Mouse (Mus musculus) gastrocnemius, postnatal 25 days (tissue): ENCODE measurements around the gene Pla2g3. TPM values are rescaled to one million over a fixed set of nuclear protein-coding genes. Genes with fewer than 3 reads are reported as not detected.
A peak's percentile ranks its signal among the peaks of the same experiment; 100 is the strongest.

ENCODE experiments used
- DNase-seq: peaks from one replicate; pipeline ENCODE4 v3.0.0; 2022
- total RNA-seq, 2 experiments: library from RNA; stranded (reverse); gene quantifications; 1 replicate in 1 of 2; 2 replicates in 1 of 2; pipeline ENCODE4 v1.2.3; 2021

Pla2g3 gene
- total RNA-seq, 2 experiments from 2014 or later = not detected

DNA sequence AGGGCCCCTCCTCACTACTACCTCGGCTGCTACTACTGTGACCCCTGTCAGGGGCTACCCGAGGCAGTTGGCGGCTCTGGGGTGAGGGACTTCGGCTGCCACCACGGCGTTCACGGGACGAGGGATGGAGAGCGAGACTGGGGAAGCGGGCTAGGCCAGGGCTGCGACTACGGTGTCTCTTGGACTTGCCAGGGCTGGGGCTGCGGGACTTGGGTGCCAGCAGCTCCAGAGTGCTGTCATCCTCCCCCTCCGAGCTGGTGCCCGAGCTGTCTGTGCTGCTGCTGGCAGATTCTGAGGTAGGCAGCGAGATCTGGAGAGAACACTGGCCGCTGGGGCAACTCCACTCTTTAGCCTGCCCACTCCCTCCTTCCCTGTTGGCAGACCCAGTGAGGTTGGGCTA is 6.8 kb downstream of the Pla2g3 start:
- DNase-seq = no peak

DNA sequence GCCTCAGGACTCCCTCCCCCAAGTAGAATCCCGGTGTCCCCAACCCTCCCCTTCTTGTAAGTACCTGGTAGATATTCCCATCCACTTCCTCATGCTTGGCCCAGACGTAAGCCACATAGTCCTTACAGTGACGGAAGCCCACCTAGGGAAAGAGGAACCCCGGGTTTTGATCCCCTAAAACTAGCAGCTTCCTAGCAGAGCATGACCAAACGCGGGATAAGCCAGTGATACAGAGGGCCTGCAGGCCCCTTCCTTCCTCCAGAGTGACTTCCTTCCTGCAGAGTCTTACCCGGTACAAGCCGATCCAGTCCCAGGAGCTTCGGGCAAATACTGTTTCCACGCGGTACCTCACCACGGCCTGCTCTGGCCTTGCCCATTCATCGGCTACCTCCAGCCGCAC is 7.4 kb downstream of the Pla2g3 start:
- no peak for DNase-seq

DNA sequence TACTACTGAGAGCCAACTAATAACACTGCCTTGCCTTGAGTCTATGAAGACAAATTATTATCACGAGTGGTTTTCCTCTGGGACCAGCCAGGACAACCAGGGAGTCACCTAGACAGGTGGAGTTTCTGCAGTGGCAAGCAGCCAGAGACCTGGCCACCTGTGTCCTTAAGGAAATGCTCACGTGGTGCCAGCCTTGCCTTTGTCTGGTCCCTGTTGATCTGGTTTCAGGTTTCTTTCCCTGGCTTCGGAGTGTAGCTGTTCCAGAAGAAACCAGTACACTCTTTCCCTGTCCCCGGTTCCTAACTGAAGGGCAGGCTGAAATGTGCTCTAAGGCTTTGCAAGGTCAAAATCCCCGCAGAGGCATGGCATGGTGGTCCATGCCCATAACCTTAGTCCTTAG is 8.7 kb downstream of the Pla2g3 start:
- no peak for DNase-seq

DNA sequence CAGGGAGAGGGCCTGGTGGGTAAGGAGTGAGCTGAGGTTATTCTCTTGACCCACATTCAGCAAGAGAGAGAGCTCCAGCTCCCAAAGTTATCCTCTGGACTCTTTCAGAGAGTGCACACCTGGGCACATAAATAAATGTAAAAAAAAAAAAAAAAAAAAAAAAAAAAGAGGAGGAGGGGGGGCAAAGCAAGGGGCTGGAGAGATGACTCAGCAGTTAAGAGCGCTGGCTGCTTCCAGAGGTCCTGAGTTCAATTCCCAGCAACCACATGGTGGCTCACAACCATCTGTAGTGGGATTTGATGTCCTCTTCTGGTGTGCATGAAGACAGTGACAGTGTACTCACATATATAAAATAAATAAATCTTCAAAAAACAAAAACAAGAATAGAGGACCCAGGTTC is 9.2 kb downstream of the Pla2g3 start:
- DNase-seq = no peak

DNA sequence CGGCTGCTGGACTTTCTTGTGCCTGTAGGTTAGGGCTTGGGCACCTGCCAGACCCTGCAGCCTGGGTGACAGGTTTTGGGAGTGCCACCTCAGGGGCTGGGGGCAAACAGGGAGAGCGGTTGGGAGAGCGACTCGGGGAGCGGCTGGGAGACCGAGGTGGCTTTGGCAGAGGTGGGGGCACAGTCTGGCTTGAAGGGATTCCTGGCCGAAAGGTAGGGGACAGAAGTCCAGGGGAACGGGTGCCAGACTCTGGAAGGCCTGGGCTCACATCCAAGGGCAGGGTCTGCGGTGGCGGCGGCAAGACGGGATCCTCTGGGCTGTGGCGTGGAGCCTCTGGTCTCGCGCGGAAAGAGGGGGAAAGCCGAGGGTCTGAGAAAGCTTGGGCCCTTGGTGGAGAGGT is 14.0 kb downstream of the Pla2g3 start:
- DNase-seq = no peak

DNA sequence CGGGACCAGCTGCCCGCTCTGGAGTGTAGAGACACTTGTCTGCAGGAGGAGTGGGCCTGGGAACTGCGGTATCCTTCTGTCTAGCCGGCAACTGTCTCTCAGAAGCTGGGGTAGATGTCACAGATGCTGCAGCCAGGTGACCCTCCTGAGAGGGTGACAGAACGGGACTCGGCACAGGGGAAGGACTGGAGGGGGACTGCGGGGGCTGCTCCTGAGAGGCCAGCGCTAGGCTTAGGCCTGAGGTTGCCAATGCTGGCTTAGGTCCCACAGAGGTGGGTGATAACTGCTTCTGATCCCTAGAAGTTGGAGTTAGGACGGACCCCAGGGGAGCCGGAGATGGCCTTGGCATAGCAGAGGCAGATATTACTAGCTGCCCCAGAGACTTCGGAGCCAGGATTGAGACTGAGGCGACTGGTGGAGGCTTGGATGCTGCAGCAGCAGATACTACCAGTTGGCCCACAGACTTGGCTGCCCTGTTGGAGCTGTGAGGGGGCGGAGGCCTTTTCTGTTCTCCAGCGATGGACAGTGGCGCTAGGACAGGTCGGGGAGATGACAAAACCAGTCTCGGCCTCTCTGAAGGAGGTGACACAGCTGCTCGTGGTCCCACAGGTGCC is 14.5 kb downstream of the Pla2g3 start:
- DNase-seq = no peak

DNA sequence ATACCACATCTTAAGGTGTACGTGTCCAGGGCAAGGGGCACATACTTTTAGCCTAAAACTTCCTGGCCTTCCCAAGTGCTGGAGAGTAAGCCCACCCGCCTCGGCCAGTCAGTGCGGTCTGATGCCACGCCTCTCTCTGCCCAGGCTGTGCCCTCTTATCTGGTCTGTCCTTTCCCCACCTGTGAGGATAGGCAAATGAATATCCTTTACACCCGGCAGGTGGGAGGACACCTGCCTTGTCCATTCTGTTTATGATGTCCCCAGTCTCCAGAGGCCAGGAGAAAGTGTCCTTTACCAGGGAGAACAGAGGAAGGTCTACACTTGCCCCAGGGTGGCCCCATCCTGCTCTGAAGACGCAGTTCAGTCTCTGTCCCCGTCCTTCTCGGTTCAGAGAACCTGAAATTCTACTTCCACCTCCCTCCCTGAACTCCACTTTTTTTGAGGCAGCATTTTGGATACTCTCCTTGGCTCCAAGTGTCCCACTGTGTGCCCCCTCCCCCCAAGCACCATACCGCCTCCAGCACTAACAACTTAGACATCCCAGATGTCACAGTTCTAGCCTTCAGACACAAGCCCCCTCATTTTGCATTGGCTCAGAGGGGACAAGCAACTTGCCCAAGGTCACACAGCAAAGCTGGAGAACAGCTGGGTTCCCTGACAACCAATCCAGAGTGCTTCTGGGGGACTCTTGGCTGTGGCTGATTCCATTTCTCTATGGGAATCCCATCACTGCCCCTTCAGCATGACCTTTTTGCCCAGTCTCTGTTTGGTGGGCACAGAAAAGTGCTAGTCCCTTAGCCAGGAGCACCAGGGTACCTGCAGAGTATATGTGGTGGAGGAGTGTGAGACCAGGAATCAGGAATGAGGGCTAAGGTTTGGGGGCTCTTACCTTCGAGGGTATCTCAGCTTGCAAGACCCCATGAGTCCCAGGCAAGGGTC is 15.9 kb downstream of the Pla2g3 start:
- no peak for DNase-seq

DNA sequence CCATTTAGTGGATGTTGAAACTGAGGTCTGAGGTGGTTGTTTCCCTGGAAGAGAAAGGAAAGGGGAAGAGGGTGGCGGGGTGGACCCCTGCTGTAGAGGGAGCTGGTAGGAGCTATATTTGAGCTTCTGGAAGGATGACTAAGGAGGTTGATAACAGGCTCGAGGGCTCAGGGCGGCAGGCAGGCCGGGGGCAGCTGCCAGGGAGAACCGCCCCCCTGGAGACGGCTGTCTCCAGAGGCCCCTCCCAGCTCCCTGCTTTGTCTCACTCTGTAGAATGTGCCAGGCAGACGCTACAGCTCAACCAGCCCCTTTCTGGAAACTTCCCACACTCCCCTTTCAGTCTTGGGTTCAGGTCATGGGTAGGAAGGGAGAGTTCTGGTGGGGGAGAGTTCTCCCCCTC is 20.1 kb downstream of the Pla2g3 start:
- DNase-seq = no peak

DNA sequence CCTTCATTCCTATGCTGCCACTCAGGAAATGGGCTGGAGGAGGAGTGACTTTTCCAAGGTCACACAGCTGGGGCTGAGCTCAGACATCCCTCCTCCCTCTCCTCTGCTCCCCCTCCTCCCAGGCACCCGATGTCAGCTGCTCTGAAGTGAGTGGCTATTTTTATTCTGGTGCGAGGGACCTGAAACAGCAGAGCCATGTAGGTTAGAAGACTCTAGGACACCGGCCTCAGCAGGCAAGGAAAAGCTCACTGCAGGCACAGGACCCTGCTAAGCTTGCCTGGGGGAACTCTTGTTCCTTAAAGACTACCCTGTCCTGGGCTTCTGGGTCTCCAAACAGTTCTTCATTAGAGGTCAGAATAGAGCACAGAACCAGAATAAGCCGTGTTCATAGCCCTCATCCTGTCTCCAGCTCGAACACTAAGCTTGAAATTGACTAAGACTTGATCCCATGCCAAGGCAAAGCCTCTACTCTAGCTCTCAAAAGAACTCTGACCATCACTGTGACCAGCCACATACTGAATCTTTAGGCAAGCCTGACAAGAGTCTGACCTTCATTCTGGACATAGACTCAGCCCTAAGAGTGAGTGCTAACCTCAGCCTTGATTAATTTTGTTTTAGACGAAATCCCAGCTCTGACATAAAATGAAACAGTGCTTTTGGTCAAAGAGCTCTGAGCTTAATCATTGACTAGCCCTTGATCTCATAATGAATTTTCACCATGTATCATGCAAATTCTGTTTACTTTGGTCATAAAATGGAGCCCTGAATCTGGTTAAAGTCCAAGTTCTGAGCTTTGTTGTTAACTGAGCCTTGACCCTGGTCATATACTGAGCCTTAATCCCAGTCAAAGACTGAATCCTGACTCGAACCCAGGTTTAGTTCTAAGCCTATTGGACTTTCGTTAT is 21.3 kb downstream of the Pla2g3 start:
- DNase-seq = no peak

DNA sequence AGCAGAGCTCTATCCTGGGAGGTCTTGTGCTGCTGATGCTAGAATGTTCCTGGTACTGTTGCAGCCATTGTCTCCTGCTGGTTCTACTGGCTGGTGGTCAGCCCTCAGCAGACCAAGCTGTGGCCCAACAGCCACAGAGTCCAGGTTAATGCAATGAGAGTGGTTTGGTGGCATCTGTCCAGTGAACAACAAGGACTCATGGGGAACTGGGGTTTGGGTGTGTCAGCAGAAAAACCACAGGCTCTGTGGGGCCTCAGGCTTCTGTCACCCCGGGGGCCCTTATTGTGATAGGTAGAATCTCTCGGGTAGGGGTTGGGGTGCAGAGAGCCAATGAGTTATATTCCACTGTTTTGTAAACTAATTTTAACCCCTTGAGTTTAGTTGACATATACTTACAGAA is 22.2 kb downstream of the Pla2g3 start:
- no peak for DNase-seq

DNA sequence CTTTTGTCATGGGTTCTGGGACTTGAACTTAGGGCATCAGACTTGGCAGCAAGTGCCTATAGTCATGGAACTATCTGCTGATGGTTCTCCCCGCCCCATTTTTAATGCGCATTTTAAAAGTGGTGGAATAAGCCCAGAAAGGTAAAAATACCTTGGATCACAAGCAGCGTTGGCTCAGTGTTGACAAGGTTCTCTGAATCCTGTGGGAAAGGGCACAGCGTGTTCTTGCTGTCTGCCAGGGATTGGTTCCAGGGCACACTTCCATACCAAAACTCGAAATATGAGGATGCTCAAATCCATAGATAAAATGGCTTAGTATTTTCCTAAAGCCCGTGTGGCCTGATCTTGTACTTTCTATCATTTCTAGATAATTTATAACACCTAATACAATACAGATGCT is 25.2 kb downstream of the Pla2g3 start:
- no peak for DNase-seq

DNA sequence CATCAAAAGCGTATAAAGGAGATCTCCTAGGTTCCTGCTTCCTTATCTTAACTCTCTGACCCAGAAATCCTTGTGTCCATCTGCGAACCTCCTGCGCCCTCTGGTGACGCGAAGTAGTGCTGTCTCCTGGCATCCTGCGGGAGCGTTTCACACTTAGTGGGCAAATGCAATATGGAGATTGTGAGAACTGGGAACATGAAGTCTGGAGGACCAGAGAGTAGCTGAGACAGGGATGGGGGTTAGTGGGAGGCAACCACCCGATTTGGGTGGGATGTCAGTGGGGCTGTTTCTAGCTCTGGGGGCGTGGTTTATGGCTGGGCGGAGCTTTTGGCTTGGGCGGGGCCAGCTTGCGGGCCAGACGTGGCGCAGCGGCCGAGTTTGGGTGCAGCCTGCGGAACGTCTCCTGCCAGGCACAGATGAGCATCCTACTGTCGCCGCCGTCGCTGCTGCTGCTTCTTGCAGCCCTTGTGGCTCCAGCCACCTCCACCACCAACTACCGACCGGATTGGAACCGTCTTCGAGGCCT is 26.5 kb downstream of the Pla2g3 start, which contains the start of gene Selenom:
TSS of gene Selenom (plus strand) at position 156 of the 526 bp plus-strand sequence.
- peak; percentile 92 for DNase-seq

DNA sequence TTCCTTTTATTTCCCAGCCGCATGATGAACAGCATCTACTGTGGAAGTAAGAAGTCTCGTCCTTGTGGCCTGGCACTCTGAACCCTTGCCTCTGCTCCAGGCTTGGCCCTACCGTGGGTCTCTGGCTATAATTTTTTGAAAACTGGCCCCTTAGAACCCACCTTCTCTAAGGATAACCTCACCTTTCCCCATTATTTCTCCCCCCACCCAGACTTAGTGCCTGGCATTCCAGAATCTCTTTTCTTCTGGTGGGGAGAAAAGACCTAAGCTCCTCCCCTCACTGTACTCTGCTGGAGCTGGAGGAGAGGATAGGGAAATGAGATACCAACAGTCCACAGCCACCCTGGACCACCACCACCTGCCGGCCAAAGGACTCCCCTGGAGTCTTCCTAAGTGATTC is 27.1 kb downstream of the Pla2g3 start:
- no peak for DNase-seq

DNA sequence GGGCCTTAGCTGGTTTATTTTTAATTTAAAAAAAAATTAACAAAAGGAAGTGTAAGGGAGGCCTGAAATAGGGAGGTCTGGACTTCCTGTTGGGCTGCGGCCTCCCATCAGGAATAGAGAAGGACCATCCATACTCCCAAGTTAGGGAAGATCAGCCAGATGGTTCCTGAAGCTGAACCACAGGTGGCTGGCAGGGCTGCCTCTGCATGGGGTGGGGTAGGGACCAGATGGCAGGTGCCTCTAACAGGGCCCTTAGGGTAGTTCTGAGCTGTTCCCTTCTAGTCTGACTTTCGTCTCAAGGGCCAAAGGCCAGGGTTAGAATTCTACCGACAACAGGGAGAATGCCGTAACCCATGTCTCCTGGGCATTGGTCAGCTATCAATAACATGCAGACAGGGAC is 27.6 kb downstream of the Pla2g3 start:
- no peak for DNase-seq

DNA sequence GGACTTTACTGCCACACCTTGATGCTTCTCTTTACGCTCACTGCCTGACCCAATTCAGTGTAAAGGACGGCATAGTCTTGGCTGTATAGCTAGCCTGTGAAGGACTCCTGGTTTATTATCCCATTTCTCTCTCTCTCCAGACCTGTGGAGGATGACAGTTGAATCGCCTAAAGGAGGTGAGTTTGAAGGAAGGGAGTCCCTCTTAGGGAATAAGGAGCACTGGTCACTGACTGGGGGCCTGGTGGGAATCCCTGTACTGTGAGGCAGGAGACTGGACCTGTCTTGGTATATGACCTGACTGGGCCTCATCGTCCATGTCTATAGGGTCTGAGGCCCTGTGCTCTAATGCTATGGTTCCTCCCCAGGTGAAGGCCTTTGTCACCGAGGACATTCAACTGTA is 28.0 kb downstream of the Pla2g3 start:
- DNase-seq = no peak

DNA sequence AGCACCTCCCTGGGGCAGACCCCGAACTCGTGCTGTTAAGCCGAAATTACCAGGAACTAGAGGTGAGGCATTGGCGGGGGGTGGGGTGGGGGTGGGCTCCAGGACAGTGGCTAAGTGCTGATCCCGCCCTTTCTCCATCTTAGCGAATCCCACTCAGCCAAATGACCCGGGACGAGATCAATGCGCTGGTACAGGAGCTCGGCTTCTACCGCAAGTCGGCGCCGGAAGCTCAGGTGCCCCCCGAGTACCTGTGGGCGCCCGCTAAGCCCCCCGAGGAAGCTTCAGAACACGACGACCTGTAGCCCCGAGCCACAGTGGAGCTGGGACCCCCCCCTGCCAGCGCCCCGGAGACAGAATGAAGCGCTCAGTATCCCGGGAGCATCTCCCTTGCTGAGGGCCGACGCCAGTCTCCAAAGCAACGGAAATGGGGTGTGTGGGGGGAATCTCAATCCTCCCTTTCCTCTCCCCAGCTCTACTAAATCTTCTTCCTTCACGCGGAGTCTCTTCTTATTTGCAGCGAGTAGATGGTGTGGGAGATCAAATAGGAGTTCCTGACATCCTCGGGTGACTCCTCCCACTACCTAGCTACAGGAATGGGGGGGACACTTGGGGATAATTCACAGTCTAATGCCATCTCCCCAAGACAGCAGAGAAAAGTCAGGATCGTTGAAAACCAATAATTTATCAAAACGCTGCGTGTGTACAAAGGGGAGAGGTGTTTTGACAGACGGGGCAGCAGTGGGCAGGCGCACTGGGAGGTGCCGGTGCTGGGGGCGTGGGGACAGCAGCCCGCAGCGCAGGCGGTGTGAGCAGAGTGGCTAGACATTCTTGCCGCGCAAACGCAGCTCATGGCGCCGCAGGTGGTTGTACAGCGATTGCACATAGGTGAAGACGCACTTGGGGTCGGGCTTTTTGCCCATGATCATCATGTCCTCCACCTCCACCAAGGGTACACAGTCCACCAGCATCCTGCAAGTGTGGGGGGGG is 29.1 kb downstream of the Pla2g3 start:
- no peak for DNase-seq

DNA sequence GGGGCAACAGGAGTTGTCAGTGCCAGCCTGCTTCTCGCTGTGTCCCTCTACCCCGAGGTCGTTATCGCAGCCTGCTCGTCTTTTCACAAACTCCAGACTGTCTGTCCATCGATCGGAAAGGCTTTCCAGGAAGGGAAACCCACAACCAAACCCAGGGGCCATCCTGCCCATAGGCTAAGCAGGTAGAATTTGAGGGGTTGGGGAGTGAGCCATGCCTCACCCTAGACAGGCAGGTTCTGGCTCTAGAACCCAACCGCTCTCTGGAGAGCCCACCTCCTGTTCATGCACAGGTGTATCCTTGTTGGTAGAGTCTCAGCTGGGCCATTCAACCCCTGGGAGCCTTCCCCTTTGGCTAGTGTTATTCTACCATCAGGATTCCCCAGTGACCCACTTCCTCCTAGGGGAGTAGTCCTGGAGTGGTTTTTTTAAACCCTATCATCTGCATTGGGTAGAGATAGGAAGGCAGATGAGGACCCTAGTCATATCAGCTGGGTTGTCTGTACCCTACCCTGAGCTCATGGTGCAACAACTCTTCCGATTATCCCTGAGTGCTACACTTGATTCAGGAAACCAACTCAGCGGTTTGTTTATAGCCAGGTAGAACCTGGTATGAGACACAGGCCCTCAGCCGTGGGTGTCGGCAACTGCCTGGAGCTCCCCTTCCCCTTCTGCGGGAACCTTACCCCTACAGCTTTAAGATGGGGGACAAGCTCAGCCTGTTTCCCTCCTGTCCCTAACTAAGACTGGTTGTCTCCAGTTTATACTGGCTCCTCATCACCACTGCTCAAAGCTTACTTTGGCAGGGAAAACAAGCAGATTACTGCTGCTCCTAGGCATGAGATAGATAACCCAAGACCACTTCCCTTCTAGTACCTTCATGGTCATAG is 30.0 kb downstream of the Pla2g3 start:
- DNase-seq = no peak

DNA sequence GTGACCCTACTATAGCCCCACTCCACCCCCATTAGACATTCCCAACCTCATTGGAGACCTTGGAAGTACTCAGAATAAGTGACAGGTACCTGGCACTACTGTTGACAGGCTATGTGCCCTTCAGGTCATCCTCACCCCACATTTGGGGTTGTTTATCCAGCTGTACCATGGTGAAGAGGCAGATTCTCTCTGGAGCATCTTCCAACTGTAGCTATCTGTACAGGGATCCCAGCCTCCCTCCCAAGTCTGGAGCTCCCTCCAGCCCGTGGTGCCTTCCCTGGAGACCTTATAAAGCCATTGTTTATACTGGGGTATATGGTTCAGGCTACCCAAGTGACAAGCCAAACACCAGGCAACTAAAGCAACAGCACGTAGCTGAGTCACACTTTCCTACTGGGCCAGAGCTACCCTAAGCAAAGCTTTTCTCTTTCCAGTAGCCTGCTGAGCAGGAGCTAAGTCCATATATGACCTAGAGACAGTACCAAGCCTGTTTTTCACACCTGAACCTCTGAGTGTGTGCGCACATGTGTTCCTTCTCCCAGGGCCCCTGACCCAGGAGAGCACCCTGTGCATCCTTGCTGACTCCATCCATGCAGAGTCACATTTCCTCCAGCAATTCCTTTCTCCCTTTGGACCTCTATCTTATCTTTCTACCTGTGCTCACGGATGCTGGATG is 31.1 kb downstream of the Pla2g3 start:
- DNase-seq = no peak

DNA sequence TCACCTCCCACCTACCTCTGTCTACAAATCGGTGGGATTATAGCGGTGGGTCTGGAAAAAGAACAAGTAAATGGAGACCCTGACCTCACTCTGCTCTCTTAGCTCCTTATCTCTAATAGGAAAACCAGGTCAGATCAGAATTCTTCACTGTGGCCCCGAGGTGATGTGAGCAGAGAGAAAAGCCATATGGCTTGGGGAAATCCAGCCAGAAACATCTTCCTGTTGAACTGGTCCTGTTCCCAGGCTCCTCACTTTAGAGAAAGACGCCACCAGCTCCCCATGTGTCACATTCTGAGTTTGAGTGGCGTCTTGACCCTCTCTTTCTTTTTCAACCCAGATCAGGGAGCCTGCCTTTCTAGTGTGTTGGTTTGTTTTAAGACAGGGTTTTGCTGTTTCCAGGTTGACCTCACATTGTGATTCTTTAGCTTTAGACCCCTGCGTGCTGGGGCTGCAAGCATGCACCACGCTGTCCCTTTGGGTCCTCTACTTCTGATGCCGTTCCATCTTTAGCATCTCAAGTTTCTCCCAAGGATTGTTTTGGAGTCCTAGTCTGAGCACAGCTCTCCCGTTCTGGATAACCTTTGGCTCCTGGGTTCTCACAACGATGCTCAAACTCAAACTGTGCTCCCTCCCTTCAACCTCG is 31.8 kb downstream of the Pla2g3 start:
- no peak for DNase-seq
